Mouse (Mus musculus): ENCODE results near the gene Ugt1a10.

DNA sequence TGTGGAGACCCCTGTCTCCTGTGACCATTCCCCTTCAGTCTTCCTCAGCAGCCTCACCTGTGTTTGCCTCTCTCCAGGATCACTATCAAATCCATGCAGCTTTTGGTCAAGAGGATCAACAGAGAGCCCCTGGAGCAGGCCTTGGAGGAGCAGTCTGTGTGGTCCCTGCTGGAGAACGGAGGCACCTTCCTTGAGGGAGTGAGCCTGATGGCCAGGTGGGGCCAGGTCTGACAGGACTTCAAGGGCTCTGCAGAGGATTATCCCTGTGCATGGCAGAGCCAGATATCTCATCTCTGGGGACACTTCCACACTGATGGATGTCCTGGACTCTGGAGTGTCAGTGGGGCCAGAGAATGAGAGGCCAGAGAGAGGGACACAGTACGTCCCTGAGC is 200.3 kb downstream of the Ugt1a10 start:
- TF ChIP-seq TAL1 (IDR thresholded peaks at IDR 0.05; ENCODE audit: low read length) (no peak), GATA1 (IDR thresholded peaks at IDR 0.05; ENCODE audit: low read length) (no peak)

Data from erythroblast, embryonic 14.5 days (primary cell).